Mouse (Mus musculus): ENCODE data around the gene Clec2h.

GRCm38 (mm10) chr6:128650187-128650586 is 12.0 kb upstream of the Clec2h start:
- TF ChIP-seq HCFC1 (IDR thresholded peaks at IDR 0.05; ENCODE audit: low read depth, low read length) = no peak
- no peak for TF ChIP-seq TBP (IDR thresholded peaks at IDR 0.05; ENCODE audit: low read depth, low read length)
- TF ChIP-seq MAZ (IDR thresholded peaks at IDR 0.05; ENCODE audit: low read depth, low read length) = no peak
- no peak for TF ChIP-seq USF1 (IDR thresholded peaks at IDR 0.05; ENCODE audit: low read depth, low read length)
- TF ChIP-seq TCF12 (IDR thresholded peaks at IDR 0.05; ENCODE audit: low read depth, low read length) = no peak
- TF ChIP-seq ZNF384 (IDR thresholded peaks at IDR 0.05; ENCODE audit: low read depth, low read length) = no peak
- no peak for TF ChIP-seq ZMIZ1 (IDR thresholded peaks at IDR 0.05; ENCODE audit: low read depth, low read length)
- no peak for TF ChIP-seq CTCF (IDR thresholded peaks at IDR 0.05 in 2 of 3, conservative IDR thresholded peaks at IDR 0.05 in 1 of 3; ENCODE audit: control insufficient read depth in 1 of 3, insufficient read depth in 1 of 3, low read depth in 2 of 3, low read length in 3 of 3, poor library complexity in 1 of 3, severe bottlenecking in 1 of 3)
- TF ChIP-seq MEF2A (IDR thresholded peaks at IDR 0.05; ENCODE audit: extremely low read depth, insufficient replicate concordance, low read depth, low read length, poor library complexity, severe bottlenecking) = no peak
- TF ChIP-seq GABPA (IDR thresholded peaks at IDR 0.05; ENCODE audit: low read depth, low read length) = no peak
- TF ChIP-seq MYB (IDR thresholded peaks at IDR 0.05; ENCODE audit: low read depth, low read length) = no peak

Data from MEL (cell line).